Mouse (Mus musculus) CD4-positive naive resting alpha-beta T cell, adult 76 days (primary cell): ENCODE data around the gene Snhg11. TPM values are rescaled to one million over a fixed set of nuclear protein-coding genes. Genes with fewer than 3 reads are reported as not detected.

Experiments used
- total RNA-seq: library from RNA; stranded (reverse); gene quantifications from one replicate; pipeline ENCODE4 v1.2.4, GENCODE M21; 2023

The Snhg11 gene
- not detected for total RNA-seq

GRCm38 (mm10) chr2:158375443-158376122 is at the start of gene Snhg11:
Snhg11 (plus strand) TSS chr2:158375638.

GRCm38 (mm10) chr2:158409595-158410021 is 34.2 kb downstream of the Snhg11 start, which contains the start of gene Ralgapb:
Ralgapb (plus strand) TSS chr2:158409848.

Other genes with a start within 250 kb of the Snhg11 start
- 4.3 TPM for gene Tgm2, start 229.2 kb upstream of the Snhg11 start, total RNA-seq
- gene D630003M21Rik, start 146.4 kb upstream of the Snhg11 start, total RNA-seq = not detected
- gene Bpi, start 117.5 kb upstream of the Snhg11 start, total RNA-seq = not detected
- 2.3 TPM for gene Lbp, start 69.1 kb upstream of the Snhg11 start, total RNA-seq
- gene Ralgapb, start 34.2 kb downstream of the Snhg11 start, total RNA-seq = 71.5 TPM
- not detected for gene Adig, start 127.0 kb downstream of the Snhg11 start, total RNA-seq
- not detected for gene Arhgap40, start 137.2 kb downstream of the Snhg11 start, total RNA-seq
- gene Slc32a1, start 235.1 kb downstream of the Snhg11 start, total RNA-seq = not detected
- gene Actr5, start 249.2 kb downstream of the Snhg11 start, total RNA-seq = 56.2 TPM